Mouse (Mus musculus) inflammation-experienced regulatory T-cells, adult 6 months (primary cell): ENCODE measurements around the gene Stmnd1. TPM values are rescaled to one million over a fixed set of nuclear protein-coding genes. Genes with fewer than 3 reads are reported as not detected.
"Not testable (repeated sequence)": the region's sequence is repeated elsewhere in the genome, so short reads cannot be mapped to it uniquely, and the experiment has no call there.

ENCODE experiments used
- ATAC-seq: one replicate; pipeline ENCODE4 v1.8.0; 2017
- polyA plus RNA-seq, 3 experiments: library from polyadenylated mRNA; unstranded; fragments of 100-300 nt; shearing (Covaris generic); gene quantifications; one replicate each; pipeline ENCODE4 v1.2.1; 2017

The Stmnd1 gene
- polyA plus RNA-seq, 3 experiments from 2014 or later: not detected

- no peak for ATAC-seq
Measured at GRCm38 (mm10) chr13:46294365-46294764, 20.8 kb downstream of the Stmnd1 start.

GRCm38 (mm10) chr13:46297701-46298100, 24.2 kb downstream of the Stmnd1 start:
- ATAC-seq: no peak

- peak; percentile 72 for ATAC-seq
Measured at GRCm38 (mm10) chr13:46310790-46311189, 37.3 kb downstream of the Stmnd1 start.

- ATAC-seq: no peak
Measured at GRCm38 (mm10) chr13:46313176-46313575, 39.7 kb downstream of the Stmnd1 start.

GRCm38 (mm10) chr13:46315165-46315564, 41.6 kb downstream of the Stmnd1 start:
- no peak for ATAC-seq

- no peak for ATAC-seq
Measured at GRCm38 (mm10) chr13:46326351-46326985, 52.9 kb downstream of the Stmnd1 start.

GRCm38 (mm10) chr13:46335020-46335419, 61.5 kb downstream of the Stmnd1 start:
- ATAC-seq: no peak

- not testable (repeated sequence) for ATAC-seq
Measured at GRCm38 (mm10) chr13:46336281-46336680, 62.8 kb downstream of the Stmnd1 start.

GRCm38 (mm10) chr13:46337791-46338190, 64.3 kb downstream of the Stmnd1 start:
- ATAC-seq: peak; percentile 55

- ATAC-seq: peak; percentile 92
Measured at GRCm38 (mm10) chr13:46339954-46340353, 66.4 kb downstream of the Stmnd1 start.

- no peak for ATAC-seq
Measured at GRCm38 (mm10) chr13:46340583-46340982, 67.1 kb downstream of the Stmnd1 start.

- ATAC-seq: no peak
Measured at GRCm38 (mm10) chr13:46341419-46341818, 67.9 kb downstream of the Stmnd1 start.

GRCm38 (mm10) chr13:46343226-46343625, 69.7 kb downstream of the Stmnd1 start:
- ATAC-seq: no peak

GRCm38 (mm10) chr13:46346830-46347512, 73.5 kb downstream of the Stmnd1 start:
- ATAC-seq: no peak

GRCm38 (mm10) chr13:46349664-46350063, 76.1 kb downstream of the Stmnd1 start:
- ATAC-seq: no peak

Other genes with a start within 250 kb of the Stmnd1 start
- under 1 TPM in 2 of 3 experiments, not detected in 1; 0.15 to 0.67 TPM for gene Rbm24, start 144.7 kb downstream of the Stmnd1 start, polyA plus RNA-seq
- gene Cap2, start 228.1 kb downstream of the Stmnd1 start, polyA plus RNA-seq: under 1 TPM in 2 of 3 experiments, not detected in 1; 0.24 to 0.35 TPM